21 mouse cellular contexts compared by ENCODE assay signal in the genomic region with DNA sequence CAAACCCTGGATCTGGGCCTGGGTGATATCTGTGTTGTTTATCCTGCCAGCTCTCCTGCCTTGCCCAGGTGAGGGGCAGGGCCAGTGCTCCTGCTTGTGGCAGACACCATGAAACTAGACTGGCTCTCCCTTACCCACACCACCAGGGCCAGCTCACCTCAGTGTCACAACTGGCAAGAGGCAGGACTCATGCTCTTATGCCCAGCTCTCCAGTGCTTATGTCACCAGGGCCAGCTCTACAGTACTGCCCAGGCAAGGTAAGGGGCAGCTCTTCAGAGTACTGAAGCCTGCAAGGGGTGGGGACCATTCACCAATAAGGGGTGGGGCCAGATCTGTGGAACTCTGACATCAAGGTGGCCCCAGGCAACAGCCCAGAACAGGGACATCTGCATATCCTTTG.
"Had no signal": no experiment of that assay in that cellular context is flagged by ENCODE, and none has a peak within 500 bp of the region (broad histone marks: within the 10 kb centered on the region; RNA-seq: fewer than 3 reads in every experiment).

No protein-coding gene starts in this region.

- H3K9me3 ChIP-seq: limb, embryonic 15.5 days; stomach, embryonic 15.5 days had no signal

- H3K36me3 ChIP-seq: limb, embryonic 15.5 days; midbrain, embryonic 13.5 days; neural tube, embryonic 13.5 days; stomach, embryonic 15.5 days had no signal

- H3K4me2 ChIP-seq: limb, embryonic 15.5 days; liver, embryonic 11.5 days; lung, embryonic 14.5 days; midbrain, embryonic 13.5 days; neural tube, embryonic 13.5 days; stomach, embryonic 15.5 days had no signal

- DNase-seq: kidney, adult 2 months; kidney, postnatal 25 days; layer of hippocampus, adult 9-11 months; liver, postnatal 0 days; lung, embryonic 14.5 days; retina, postnatal 1 day; right cerebral cortex, postnatal 25 days; spleen, adult 18-20 months; thymus, adult 18-20 months; thymus, postnatal 36 days had no signal

- ATAC-seq: liver, postnatal 0 days; lung, postnatal 0 days; midbrain, embryonic 13.5 days had no signal

- H3K27me3 ChIP-seq: limb, embryonic 15.5 days; midbrain, embryonic 13.5 days; neural tube, embryonic 13.5 days; stomach, embryonic 15.5 days had no signal

- H3K4me1 ChIP-seq: limb, embryonic 15.5 days; midbrain, embryonic 13.5 days; neural tube, embryonic 13.5 days; stomach, embryonic 15.5 days had no signal

- H3K4me3 ChIP-seq: layer of hippocampus, adult 2 months; limb, embryonic 15.5 days; midbrain, embryonic 13.5 days; myocyte; neural tube, embryonic 13.5 days; stomach, embryonic 15.5 days had no signal

- H3K9ac ChIP-seq: limb, embryonic 15.5 days; liver, embryonic 14.5 days; liver, postnatal 0 days; lung, embryonic 14.5 days; midbrain, embryonic 13.5 days; neural tube, embryonic 13.5 days; stomach, embryonic 15.5 days had no signal

- H3K27ac ChIP-seq: kidney, postnatal 0 days; layer of hippocampus, adult 2 months; limb, embryonic 15.5 days; liver, embryonic 14.5 days; macrophage; midbrain, embryonic 13.5 days; neural tube, embryonic 13.5 days; stomach, embryonic 15.5 days had no signal
